In the genomic region with DNA sequence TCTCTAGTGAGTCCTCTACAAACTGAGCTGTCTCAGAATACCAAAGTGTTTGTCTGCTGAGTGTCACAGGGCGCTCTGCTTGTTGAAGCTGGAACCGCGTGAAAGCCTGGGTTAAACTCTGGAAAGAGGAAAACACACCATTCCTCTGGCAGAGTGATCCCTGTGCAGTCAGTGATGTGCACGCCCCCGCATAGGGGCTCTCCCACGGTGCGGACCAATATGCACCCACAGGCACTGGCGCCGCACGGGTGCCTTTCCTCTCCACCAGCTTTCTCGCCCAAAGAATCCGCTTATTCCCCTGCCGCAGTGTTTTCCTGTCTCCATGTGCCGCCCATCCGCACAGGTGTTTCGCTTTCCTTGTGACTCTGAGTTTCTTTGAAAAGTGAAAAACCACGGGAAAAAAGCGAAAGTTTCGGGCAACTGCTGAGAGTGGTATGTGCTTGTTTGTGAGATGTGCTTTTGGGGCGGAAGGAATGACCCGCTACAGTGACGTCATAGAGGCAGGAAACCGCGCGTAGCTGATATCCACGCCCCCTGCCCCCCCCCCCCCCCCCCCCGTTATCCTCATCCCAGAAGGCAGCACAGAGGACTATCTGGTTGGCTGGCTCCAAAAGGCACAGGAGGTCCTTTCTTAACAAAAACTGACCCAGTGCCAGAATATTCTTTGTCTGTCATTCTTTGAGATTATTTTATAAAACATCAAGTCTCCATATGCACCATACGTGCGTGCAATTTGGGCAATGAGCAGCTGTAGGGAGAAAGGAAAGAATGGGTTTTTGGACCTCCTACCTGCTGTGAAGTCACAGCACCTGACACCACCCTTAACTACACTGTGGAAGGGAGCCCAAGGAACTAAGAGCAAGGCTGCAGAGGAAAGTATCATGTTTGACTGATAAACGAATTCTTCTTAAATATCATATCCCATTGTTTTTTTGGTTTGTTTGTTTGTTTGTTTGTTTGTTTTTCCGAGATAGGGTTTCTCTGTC, we compare ENCODE assay signal across 1 mouse cellular context.
TF ChIP-seq lines count a peak whose summit lies in the region.

No protein-coding gene starts in this region.

TF ChIP-seq in MEL, 35 proteins besides CTCF, POLR2A, EP300 and RAD21:
- 0 out of 2 replicates have a peak, but pooled peaks have one; percentile 33 for TF ChIP-seq ZMIZ1 (IDR thresholded peaks at IDR 0.05; ENCODE audit: low read depth, low read length)
- TF ChIP-seq HCFC1 (IDR thresholded peaks at IDR 0.05; ENCODE audit: low read depth, low read length) = peak; percentile 50
- TF ChIP-seq NELFE (IDR thresholded peaks at IDR 0.05; ENCODE audit: low read depth, low read length) = peak; percentile 66
- no peak for TF ChIP-seq USF2 (IDR thresholded peaks at IDR 0.05; ENCODE audit: borderline replicate concordance in 1 of 2, insufficient read depth in 1 of 2, low read depth in 1 of 2, low read length in 2 of 2)
- TF ChIP-seq ELF1 (IDR thresholded peaks at IDR 0.05; ENCODE audit: low read depth, low read length) = peak; percentile 38; the same call in 1 of the 2 replicates
- peak; percentile 46; the same call in 1 of the 2 replicates for TF ChIP-seq POLR2AphosphoS2 (IDR thresholded peaks at IDR 0.05; ENCODE audit: low read length)
- peak; percentile 77 for TF ChIP-seq SIN3A (IDR thresholded peaks at IDR 0.05; ENCODE audit: low read length)
- peak; percentile 45; the same call in 1 of the 2 replicates for TF ChIP-seq RCOR1 (IDR thresholded peaks at IDR 0.05; ENCODE audit: low read depth, low read length)
- peak; percentile 50 for TF ChIP-seq ETS1 (IDR thresholded peaks at IDR 0.05; ENCODE audit: low read depth, low read length)
- peak; percentile 52; the same call in 1 of the 2 replicates for TF ChIP-seq MXI1 (IDR thresholded peaks at IDR 0.05; ENCODE audit: low read depth, low read length)
- TF ChIP-seq MEF2A (IDR thresholded peaks at IDR 0.05; ENCODE audit: extremely low read depth, insufficient replicate concordance, low read depth, low read length, poor library complexity, severe bottlenecking) = no peak
- TF ChIP-seq NRF1 (IDR thresholded peaks at IDR 0.05; ENCODE audit: insufficient read depth, low read depth, low read length, poor library complexity, severe bottlenecking) = no peak
- TF ChIP-seq E2F4 (IDR thresholded peaks at IDR 0.05; ENCODE audit: borderline replicate concordance, low read depth, low read length) = peak; percentile 54; the same call in 1 of the 2 replicates
- TF ChIP-seq GABPA (IDR thresholded peaks at IDR 0.05; ENCODE audit: low read depth, low read length) = no peak
- TF ChIP-seq MAZ (IDR thresholded peaks at IDR 0.05; ENCODE audit: low read depth, low read length) = no peak
- peak; percentile 48 for TF ChIP-seq TCF12 (IDR thresholded peaks at IDR 0.05; ENCODE audit: low read depth, low read length)
TF ChIP-seq in MEL: peak in this region for 11.
